Mouse (Mus musculus): Measurements from ENCODE around the gene Zfp961. TPM values are rescaled to one million over a fixed set of nuclear protein-coding genes. Genes with fewer than 3 reads are reported as not detected.

Zfp961 gene
- polyA plus RNA-seq, 1 experiment, result 15.7 TPM

GRCm38 (mm10) chr8:71960483-71960882 lies 9.6 kb downstream of the Zfp961 start:
- Histone ChIP-seq H3K4me3 (ENCODE audit: insufficient read depth, low read length) (no peak overlapping the region), H3K27ac (ENCODE audit: insufficient read depth, low read length) (no peak overlapping the region), H3K4me1 (ENCODE audit: control insufficient read depth, insufficient read depth, low read length) (no peaks in the 10 kb centered on the region)
- no peak for TF ChIP-seq POLR2A (IDR thresholded peaks at IDR 0.05; ENCODE audit: extremely low read depth, insufficient read depth, low read length)
- TF ChIP-seq CTCF (IDR thresholded peaks at IDR 0.05; ENCODE audit: extremely low read depth, insufficient read depth, low read length), result no peak

- TF ChIP-seq CTCF (IDR thresholded peaks at IDR 0.05; ENCODE audit: extremely low read depth, insufficient read depth, low read length) (no peak), POLR2A (IDR thresholded peaks at IDR 0.05; ENCODE audit: extremely low read depth, insufficient read depth, low read length) (no peak)
- Histone ChIP-seq H3K4me1 (ENCODE audit: control insufficient read depth, insufficient read depth, low read length) (no peaks in the 10 kb centered on the region), H3K4me3 (ENCODE audit: insufficient read depth, low read length) (no peak overlapping the region), H3K27ac (ENCODE audit: insufficient read depth, low read length) (no peak overlapping the region)
These were observed 11.0 kb downstream of the Zfp961 start for GRCm38 (mm10) chr8:71961796-71962195.

DNA sequence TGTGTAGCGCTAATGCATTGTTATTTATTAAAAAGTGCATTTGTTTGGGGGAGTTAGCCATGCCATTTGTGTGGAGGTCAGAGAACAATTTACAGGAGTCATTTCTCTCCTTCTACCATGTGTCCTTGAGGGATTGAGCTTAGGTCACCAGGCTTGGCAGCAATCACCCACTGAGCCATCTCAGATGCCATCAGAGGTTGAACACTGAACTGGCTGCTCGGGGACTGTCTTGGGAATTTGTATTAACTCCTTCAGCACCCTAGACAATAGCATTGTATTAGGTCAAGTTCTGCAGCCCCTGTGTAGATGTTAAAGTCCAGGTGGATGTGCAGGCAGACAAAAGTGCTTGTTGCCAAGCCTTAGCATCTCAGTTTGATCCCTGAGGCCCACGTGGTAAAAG lies 13.2 kb downstream of the Zfp961 start:
- Histone ChIP-seq H3K27ac (ENCODE audit: insufficient read depth, low read length) (no peak overlapping the region), H3K4me3 (ENCODE audit: insufficient read depth, low read length) (no peak overlapping the region), H3K4me1 (ENCODE audit: control insufficient read depth, insufficient read depth, low read length) (no peaks in the 10 kb centered on the region)
- no peak for TF ChIP-seq CTCF (IDR thresholded peaks at IDR 0.05; ENCODE audit: extremely low read depth, insufficient read depth, low read length)
- no peak for TF ChIP-seq POLR2A (IDR thresholded peaks at IDR 0.05; ENCODE audit: extremely low read depth, insufficient read depth, low read length)

- Histone ChIP-seq H3K27ac (ENCODE audit: insufficient read depth, low read length) (no peak overlapping the region), H3K4me3 (ENCODE audit: insufficient read depth, low read length) (no peak overlapping the region), H3K4me1 (ENCODE audit: control insufficient read depth, insufficient read depth, low read length) (no peaks in the 10 kb centered on the region)
- TF ChIP-seq POLR2A (IDR thresholded peaks at IDR 0.05; ENCODE audit: extremely low read depth, insufficient read depth, low read length) (no peak), CTCF (IDR thresholded peaks at IDR 0.05; ENCODE audit: extremely low read depth, insufficient read depth, low read length) (no peak)
These were observed 14.3 kb downstream of the Zfp961 start for GRCm38 (mm10) chr8:71965166-71965565.

GRCm38 (mm10) chr8:71966411-71966810 lies 15.6 kb downstream of the Zfp961 start:
- no peak overlapping the region for H3K27ac ChIP-seq (ENCODE audit: insufficient read depth, low read length)
- no peak overlapping the region for H3K4me3 ChIP-seq (ENCODE audit: insufficient read depth, low read length)
- H3K4me1 ChIP-seq (ENCODE audit: control insufficient read depth, insufficient read depth, low read length), result no peaks in the 10 kb centered on the region
- TF ChIP-seq CTCF (IDR thresholded peaks at IDR 0.05; ENCODE audit: extremely low read depth, insufficient read depth, low read length) (no peak), POLR2A (IDR thresholded peaks at IDR 0.05; ENCODE audit: extremely low read depth, insufficient read depth, low read length) (no peak)

DNA sequence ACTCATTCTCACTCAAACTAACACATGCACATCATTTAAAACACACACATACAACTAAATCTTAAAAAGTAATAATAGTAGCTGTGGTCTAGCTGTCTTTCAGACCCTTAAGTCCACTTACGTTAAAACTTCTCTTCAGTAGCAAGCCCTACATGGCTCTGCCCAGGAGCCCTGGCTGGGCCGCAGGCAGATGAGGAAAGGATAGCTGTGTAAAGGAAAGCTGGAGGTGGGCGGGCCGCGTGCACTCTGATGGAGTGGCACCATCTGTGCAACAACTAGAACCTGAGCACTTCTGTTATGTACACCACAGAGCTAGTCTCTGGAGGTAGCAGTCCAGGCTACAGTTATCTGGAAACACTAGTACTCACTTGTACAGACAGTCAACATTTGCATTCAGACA lies 16.4 kb downstream of the Zfp961 start:
- H3K4me3 ChIP-seq (ENCODE audit: insufficient read depth, low read length), result no peak overlapping the region
- no peaks in the 10 kb centered on the region for H3K4me1 ChIP-seq (ENCODE audit: control insufficient read depth, insufficient read depth, low read length)
- H3K27ac ChIP-seq (ENCODE audit: insufficient read depth, low read length), result no peak overlapping the region
- TF ChIP-seq POLR2A (IDR thresholded peaks at IDR 0.05; ENCODE audit: extremely low read depth, insufficient read depth, low read length) (no peak), CTCF (IDR thresholded peaks at IDR 0.05; ENCODE audit: extremely low read depth, insufficient read depth, low read length) (no peak)

GRCm38 (mm10) chr8:71968100-71968499 lies 17.3 kb downstream of the Zfp961 start:
- no peak overlapping the region for H3K27ac ChIP-seq (ENCODE audit: insufficient read depth, low read length)
- TF ChIP-seq POLR2A (IDR thresholded peaks at IDR 0.05; ENCODE audit: extremely low read depth, insufficient read depth, low read length) (no peak), CTCF (IDR thresholded peaks at IDR 0.05; ENCODE audit: extremely low read depth, insufficient read depth, low read length) (no peak)

GRCm38 (mm10) chr8:71968636-71969035 lies 17.8 kb downstream of the Zfp961 start:
- H3K27ac ChIP-seq (ENCODE audit: insufficient read depth, low read length), result no peak overlapping the region
- TF ChIP-seq POLR2A (IDR thresholded peaks at IDR 0.05; ENCODE audit: extremely low read depth, insufficient read depth, low read length) (no peak), CTCF (IDR thresholded peaks at IDR 0.05; ENCODE audit: extremely low read depth, insufficient read depth, low read length) (no peak)
- no peak overlapping the region for H3K4me3 ChIP-seq (ENCODE audit: insufficient read depth, low read length)
- no peaks in the 10 kb centered on the region for H3K4me1 ChIP-seq (ENCODE audit: control insufficient read depth, insufficient read depth, low read length)

More at GRCm38 (mm10) chr8:71968100-71968499, 17.3 kb downstream of the Zfp961 start:
- Histone ChIP-seq H3K4me1 (ENCODE audit: control insufficient read depth, insufficient read depth, low read length) (no peaks in the 10 kb centered on the region), H3K4me3 (ENCODE audit: insufficient read depth, low read length) (no peak overlapping the region)

- TF ChIP-seq POLR2A (IDR thresholded peaks at IDR 0.05; ENCODE audit: extremely low read depth, insufficient read depth, low read length) (no peak), CTCF (IDR thresholded peaks at IDR 0.05; ENCODE audit: extremely low read depth, insufficient read depth, low read length) (peak; percentile 47; the same call in 1 of the 2 replicates)
- Histone ChIP-seq H3K4me1 (ENCODE audit: control insufficient read depth, insufficient read depth, low read length) (no peaks in the 10 kb centered on the region), H3K27ac (ENCODE audit: insufficient read depth, low read length) (no peak overlapping the region), H3K4me3 (ENCODE audit: insufficient read depth, low read length) (no peak overlapping the region)
These were observed 21.1 kb downstream of the Zfp961 start for GRCm38 (mm10) chr8:71971945-71972344.

GRCm38 (mm10) chr8:71974211-71974610 lies 23.4 kb downstream of the Zfp961 start:
- Histone ChIP-seq H3K4me3 (ENCODE audit: insufficient read depth, low read length) (no peak overlapping the region), H3K27ac (ENCODE audit: insufficient read depth, low read length) (no peak overlapping the region), H3K4me1 (ENCODE audit: control insufficient read depth, insufficient read depth, low read length) (no peaks in the 10 kb centered on the region)
- TF ChIP-seq CTCF (IDR thresholded peaks at IDR 0.05; ENCODE audit: extremely low read depth, insufficient read depth, low read length) (no peak), POLR2A (IDR thresholded peaks at IDR 0.05; ENCODE audit: extremely low read depth, insufficient read depth, low read length) (no peak)
